Mouse (Mus musculus) lung, adult 10 weeks (tissue): ENCODE results near the gene Cers2. TPM values are rescaled to one million over a fixed set of nuclear protein-coding genes. Genes with fewer than 3 reads are reported as not detected.

Experiments used
- polyA plus RNA-seq: library from polyadenylated mRNA; stranded (reverse); fragments of 350-450 nt; fragmentation: Illumina TruSeq; extraction: RNeasy Lipid Tissue Mini Kit (QIAGEN cat#74804); gene quantifications from one replicate; pipeline ENCODE4 v1.2.3, GENCODE M21; 2014; ENCODE audit warnings: low read depth, low replicate concordance; ENCODE audit not compliant: insufficient read depth

The Cers2 gene
- 149 TPM for polyA plus RNA-seq

GRCm38 (mm10) chr3:95314486-95315093, at the start of gene Cers2:
TSS of gene Cers2 (plus strand) at chr3:95314791.

GRCm38 (mm10) chr3:95281216-95282126, 33.1 kb upstream of the Cers2 start, which contains the start of the genes Mindy1 and Prune1:
TSS of gene Mindy1 (plus strand) at chr3:95281345.
TSS of gene Prune1 (minus strand) at chr3:95282076.

GRCm38 (mm10) chr3:95307100-95307499, 7.5 kb upstream of the Cers2 start, which contains the start of gene Anxa9:
TSS of gene Anxa9 (minus strand) at chr3:95307176.

GRCm38 (mm10) chr3:95356701-95357449, 42.3 kb downstream of the Cers2 start, which contains the start of gene Setdb1:
TSS of gene Setdb1 (minus strand) at chr3:95357202.

Other genes starting within 250 kb of the Cers2 start
- gene Pip5k1a, start 207.9 kb upstream of the Cers2 start, polyA plus RNA-seq: 16.0 TPM
- 33.7 TPM for gene Vps72, start 203.8 kb upstream of the Cers2 start, polyA plus RNA-seq
- gene Tmod4, start 190.3 kb upstream of the Cers2 start, polyA plus RNA-seq: 1.5 TPM
- 42.6 TPM for gene Scnm1, start 180.8 kb upstream of the Cers2 start, polyA plus RNA-seq
- 8.4 TPM for gene Lysmd1, start 180.7 kb upstream of the Cers2 start, polyA plus RNA-seq
- 22.1 TPM for gene Tnfaip8l2, start 172.4 kb upstream of the Cers2 start, polyA plus RNA-seq
- 2.1 TPM for gene Sema6c, start 154.3 kb upstream of the Cers2 start, polyA plus RNA-seq
- 6.1 TPM for gene Gabpb2, start 96.9 kb upstream of the Cers2 start, polyA plus RNA-seq
- gene Cdc42se1, start 86.1 kb upstream of the Cers2 start, polyA plus RNA-seq: 80.1 TPM
- 5.0 TPM for gene Mllt11, start 82.6 kb upstream of the Cers2 start, polyA plus RNA-seq
- gene Gm128, start 73.2 kb upstream of the Cers2 start, polyA plus RNA-seq: 0.84 TPM
- 6.7 TPM for gene Bnipl, start 63.6 kb upstream of the Cers2 start, polyA plus RNA-seq
- gene Mindy1, start 33.4 kb upstream of the Cers2 start, polyA plus RNA-seq: 41.4 TPM
- gene Prune1, start 32.7 kb upstream of the Cers2 start, polyA plus RNA-seq: 11.4 TPM
- 4.2 TPM for gene Anxa9, start 7.6 kb upstream of the Cers2 start, polyA plus RNA-seq
- gene Setdb1, start 42.4 kb downstream of the Cers2 start, polyA plus RNA-seq: 9.2 TPM
- not detected for gene 4930558C23Rik, start 88.0 kb downstream of the Cers2 start, polyA plus RNA-seq
- gene Arnt, start 119.6 kb downstream of the Cers2 start, polyA plus RNA-seq: 15.8 TPM
- gene Ctsk, start 184.5 kb downstream of the Cers2 start, polyA plus RNA-seq: 22.5 TPM
- gene Ctss, start 212.0 kb downstream of the Cers2 start, polyA plus RNA-seq: 277 TPM
- gene Hormad1, start 244.9 kb downstream of the Cers2 start, polyA plus RNA-seq: not detected